Mouse (Mus musculus): ENCODE data around the gene Ttc9b.
"Not testable (repeated sequence)": the region's sequence is repeated elsewhere in the genome, so short reads cannot be mapped to it uniquely, and the experiment has no call there.

The Ttc9b gene

GRCm38 (mm10) chr7:27653681-27654437, at the start of gene Ttc9b:
Gene Ttc9b (plus strand): TSS chr7:27653915.
- peak; percentile 82 for DNase-seq

DNA sequence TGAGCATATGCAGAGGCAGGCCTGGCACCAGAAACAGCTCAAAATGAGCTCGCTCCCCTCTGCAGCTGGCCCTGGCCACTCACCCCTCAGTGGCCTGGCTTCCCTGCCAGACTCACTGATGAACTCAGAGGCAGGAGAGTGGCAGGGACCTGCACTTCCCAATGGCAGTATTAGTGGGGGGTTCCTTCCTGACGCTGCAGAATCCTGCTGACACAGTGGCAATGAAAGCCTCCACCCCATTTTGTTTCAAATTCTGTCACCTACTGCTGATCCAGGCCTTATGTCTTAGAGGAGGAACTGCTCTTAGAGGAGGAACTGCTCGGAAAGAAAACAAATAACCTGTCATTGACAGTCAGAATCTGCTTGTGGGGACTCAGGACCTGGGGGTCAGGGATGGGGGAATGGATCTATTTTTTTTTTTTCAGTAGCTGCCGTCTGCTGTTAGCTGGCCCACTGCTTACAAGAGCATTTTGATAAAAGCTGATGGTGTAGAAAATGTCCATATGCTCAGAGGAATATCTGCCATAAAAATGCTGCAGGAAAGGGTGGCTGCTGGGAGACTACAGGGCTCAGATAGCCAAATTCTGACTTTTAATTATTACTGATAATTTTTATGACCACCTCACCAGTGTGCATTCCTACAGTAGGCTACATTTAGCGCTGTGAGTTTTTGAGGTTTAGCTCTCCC, 48.9 kb upstream of the Ttc9b start:
- peak; percentile 90 for DNase-seq

GRCm38 (mm10) chr7:27605499-27606285, 48.0 kb upstream of the Ttc9b start:
- peak; percentile 89 for DNase-seq

DNA sequence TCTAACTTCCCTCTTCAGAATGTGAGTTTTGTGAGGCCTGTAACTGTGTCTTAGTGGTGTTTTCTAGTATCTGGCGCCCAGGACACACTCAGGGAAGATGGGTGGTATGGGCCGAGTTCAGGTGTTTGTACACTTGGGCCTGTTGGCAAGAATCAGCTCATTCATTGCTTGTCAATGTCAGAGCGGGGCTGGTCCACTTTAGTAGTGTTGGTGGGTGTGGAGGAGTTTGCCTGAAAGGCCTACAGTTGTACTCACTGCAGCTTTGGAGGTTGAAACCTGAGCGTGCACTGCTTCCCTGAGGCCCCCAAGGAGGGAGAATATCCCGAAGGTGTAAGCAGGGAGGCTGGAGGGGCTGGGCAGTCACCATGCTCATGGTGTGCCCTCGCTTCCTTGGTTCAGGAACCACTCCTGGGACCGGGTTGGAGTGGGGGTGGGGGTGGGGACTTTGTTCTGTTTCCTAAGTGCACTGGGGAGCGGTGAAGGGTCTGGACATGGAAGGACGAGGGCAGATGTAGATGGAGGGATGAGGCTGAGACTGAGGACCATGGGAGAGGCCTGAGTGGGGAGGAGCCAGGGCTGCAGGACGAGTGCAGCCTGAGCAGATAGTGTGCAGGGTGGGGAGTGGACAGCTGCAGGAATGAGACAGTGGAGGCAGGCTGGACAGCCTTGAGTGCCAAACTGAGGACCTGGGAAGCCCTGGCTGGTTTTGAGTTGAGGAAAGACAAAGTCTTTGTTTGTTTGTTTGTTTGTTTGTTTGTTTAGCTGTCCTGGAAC, 47.0 kb upstream of the Ttc9b start:
- peak; percentile 57 for DNase-seq

DNA sequence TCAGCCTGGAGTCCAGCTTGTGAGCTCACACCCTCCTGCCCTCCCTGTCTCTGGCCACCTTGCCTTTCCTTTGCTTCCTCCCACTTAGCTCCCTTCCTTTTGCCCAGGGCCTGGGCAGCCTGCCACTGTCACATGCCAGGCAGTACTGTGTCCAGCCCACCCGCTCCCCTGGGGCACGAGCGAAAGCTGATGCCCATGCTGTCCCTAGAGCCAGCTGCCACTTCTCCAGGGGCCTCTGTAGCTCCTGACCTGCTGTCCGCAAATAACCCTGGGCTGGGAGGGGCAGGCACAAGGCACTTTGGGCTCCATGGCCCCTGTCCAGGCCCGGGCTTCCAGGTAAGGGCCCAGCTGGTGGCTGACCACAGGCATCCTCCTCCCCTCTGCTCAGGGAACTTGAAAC, 46.1 kb upstream of the Ttc9b start:
- peak; percentile 93 for DNase-seq

- DNase-seq = no peak
Measured at GRCm38 (mm10) chr7:27608130-27608529, 45.6 kb upstream of the Ttc9b start.

DNA sequence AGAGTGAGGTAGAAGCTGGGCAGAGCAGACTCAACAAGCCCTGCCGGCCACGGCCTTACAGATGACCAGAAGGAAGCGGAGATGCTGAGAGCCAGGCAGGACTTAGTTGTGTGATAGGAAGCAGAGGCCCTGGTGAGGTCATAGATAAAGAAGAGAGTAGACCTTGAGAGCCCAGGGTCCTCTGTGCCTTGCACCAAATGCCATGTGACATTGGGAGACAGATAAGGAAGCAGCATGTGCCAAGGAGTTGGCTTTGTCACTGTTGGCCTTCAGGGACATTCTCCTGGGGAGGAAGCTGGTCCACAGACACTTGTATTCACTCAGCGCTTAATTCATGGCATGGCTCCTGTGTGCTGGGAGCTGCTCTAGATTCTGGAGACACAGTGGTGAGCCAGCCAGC, 44.4 kb upstream of the Ttc9b start:
- DNase-seq = peak; percentile 58

GRCm38 (mm10) chr7:27609688-27610087, 44.0 kb upstream of the Ttc9b start:
- no peak for DNase-seq

DNA sequence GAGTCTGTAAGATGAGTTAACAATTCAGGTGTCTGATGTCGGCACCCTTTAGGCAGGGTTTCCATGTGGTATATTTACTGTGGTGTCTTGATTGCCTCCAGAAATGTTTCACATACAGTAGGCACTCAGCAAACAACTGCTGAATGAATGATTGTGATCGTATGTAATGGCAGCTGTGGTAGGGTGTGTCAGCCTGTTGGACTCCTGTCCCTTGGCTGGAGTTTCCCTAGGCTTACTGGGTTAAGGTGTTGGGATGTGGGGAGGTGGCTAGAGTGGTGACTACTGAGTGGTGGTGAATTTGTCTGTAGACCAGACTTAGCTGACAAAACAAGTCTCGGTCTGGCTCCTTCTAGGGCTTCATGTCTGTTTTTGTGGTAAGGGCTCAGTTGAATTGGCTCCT, 43.3 kb upstream of the Ttc9b start:
- DNase-seq = no peak

DNA sequence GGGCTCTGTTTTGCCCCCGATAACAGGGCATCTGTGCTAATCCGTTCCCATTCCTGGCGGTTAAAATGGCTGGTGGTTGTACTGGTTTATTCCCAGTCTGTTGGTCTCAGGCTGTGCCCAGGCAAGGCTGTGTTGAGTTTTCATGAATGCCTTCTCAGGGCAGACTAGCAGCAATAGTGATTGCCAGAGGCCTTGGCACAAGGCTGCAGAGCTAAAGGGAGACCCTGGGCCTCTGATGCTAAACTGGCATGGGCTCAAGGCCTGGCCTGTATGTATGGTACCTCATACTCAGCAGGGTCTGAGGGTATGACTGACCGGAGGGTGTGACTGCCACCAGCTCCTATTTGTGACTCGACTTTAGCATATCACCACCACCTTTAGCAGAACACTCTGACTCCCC, 42.8 kb upstream of the Ttc9b start:
- DNase-seq = no peak

DNA sequence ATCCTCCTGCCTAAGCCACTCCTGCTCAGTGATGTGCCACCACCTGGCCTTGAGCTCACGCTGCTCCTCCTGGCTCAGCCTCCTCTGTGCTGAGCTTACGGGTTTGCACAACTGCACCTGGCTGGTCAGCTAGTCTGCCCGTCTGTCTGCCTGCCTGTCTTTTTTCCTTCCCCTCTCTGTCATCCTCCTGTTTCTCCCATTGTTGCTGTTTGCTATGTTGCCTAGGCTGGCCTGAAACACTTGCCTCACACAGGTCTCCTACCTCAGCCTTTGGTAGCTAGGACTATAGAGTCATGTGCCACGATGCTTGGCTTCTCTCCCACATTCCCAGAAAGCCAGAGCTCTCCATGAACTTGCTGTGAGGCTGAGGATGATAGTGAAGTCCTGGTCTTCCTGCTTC, 40.8 kb upstream of the Ttc9b start:
- peak; percentile 65 for DNase-seq

DNA sequence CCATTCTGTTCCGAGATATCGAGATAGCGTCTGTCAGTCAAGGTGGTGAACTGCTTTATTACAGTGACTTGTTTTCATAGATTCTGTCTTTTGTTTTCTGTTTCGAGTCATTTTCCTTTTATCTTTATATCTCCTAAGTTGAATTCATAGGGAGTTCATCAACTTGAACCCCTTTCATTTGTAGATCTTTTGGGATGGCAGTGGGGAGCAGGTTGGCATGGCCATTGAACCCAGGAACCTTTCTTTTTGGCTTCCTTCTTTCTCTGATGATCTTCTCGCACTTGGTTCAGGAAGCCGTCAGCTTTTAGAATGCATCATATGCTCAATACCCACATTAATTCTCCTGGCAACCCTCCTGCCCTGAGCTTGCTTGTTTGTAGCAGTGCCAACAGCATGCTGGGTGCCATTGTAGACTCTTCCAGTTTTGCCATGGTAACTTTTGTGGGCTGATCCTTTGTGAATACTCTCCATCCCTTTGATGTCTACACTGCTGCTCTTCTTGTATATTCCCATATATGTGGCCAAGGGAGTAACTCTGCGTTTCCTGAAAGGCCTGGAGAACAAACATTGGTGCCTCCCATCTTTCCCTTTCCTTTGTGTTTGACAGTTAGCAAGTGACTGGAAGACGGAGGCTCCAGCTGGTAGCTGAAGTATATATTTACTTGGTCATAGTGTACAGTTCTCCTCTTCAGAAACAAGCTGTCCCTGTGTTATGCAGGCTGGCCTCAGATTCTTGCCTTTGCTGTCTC, 39.8 kb upstream of the Ttc9b start:
- peak; percentile 90 for DNase-seq

DNA sequence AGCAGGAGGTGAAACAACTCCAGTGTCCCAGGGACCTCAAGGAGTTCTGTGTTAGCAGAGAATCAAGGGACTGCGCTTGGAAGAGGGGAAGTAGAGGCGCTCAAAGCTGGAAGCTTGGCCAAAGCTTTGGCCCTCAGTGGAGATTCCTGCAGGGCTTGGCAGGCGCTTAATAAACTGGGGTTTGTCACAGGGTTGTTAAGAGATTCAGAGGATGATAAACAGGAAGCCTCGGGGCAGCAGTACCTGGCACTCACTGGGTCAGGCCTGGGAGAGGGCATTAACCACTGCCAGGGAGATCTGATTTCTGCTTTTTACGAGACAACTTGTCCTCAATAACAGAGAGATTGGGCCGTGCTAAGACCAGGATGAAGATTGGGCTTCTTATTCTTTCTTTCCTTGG, 32.7 kb upstream of the Ttc9b start:
- DNase-seq = peak; percentile 72

DNA sequence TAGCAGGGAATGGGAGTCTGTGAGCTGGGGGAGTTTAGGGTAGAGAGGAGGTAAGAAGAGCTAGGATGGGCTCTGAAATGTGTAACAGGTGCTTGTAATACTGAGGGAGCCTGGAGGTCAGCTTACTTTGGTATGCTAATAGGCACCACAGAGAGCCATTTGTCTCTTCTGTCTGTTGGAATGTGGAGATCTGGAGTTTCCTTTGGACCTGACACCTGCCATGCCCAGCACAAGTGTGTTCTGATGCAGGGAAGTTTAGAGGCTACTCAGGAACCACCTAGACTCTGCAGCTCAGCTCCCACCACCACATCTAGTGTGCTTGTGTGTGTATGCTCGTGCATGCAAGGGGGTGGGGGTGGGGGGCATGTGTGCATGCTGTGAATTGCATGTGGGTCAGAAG, 31.5 kb upstream of the Ttc9b start:
- DNase-seq = no peak

- no peak for DNase-seq
Measured at GRCm38 (mm10) chr7:27624967-27625366, 28.7 kb upstream of the Ttc9b start.

DNA sequence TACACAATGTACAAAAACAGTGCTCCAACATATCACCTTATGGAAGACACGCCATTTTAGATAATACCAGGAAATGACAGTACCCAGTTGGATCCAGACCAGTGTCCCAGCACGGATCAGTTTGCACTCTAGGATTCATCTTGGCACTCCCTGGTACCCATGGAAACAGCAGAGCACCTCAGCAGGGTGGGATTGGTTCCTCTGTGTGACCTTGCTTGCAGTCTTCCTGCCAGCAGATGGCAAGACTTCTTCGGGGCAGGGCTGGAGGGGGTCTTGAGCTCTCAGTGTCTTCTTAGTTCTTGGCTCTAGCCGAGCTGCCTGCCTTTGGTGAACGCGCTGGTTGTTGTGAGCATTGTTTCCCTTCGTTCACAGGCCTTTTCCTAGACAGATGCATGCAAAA, 26.0 kb upstream of the Ttc9b start:
- DNase-seq = no peak

- no peak for DNase-seq
Measured at GRCm38 (mm10) chr7:27628190-27628589, 25.5 kb upstream of the Ttc9b start.

DNA sequence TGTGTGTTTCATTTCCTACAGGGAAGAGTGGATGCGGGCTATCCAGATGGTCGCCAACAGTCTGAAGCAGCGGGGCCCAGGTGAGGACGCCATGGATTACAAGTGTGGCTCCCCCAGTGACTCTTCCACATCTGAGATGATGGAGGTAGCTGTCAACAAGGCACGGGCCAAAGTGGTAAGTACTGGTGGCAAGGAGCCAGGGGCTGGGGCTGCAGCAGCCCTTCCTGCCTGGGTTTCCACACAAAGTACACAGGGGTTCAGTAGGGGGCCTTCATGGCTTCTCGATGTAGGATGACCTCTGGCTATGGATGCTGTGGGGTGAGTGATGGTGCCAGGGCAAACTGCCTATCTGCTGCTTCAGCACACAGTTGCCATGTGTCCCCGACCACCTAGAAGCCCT, 24.9 kb upstream of the Ttc9b start:
- not testable (repeated sequence) for DNase-seq

- no peak for DNase-seq
Measured at GRCm38 (mm10) chr7:27631439-27631838, 22.3 kb upstream of the Ttc9b start.

DNA sequence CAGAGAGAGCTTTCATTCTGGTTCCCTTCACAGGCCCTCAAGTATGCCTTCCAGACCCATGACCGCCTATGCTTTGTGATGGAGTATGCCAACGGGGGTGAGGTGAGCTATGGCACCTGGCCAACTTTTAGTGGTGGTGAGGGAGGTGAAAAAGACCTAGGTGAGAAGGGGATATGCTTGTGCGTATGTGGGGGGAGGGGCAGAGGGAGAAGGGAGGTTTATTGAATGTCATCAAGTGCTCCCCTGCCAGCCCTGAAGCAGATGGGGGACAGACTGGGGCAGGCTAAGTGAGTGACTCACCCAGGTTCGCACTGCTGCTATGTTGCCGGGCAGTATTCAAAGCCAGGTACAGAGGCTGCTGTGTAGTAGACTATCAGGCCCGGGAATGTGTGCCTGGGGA, 20.5 kb upstream of the Ttc9b start:
- DNase-seq = no peak

GRCm38 (mm10) chr7:27634691-27635090, 19.0 kb upstream of the Ttc9b start:
- DNase-seq = no peak

DNA sequence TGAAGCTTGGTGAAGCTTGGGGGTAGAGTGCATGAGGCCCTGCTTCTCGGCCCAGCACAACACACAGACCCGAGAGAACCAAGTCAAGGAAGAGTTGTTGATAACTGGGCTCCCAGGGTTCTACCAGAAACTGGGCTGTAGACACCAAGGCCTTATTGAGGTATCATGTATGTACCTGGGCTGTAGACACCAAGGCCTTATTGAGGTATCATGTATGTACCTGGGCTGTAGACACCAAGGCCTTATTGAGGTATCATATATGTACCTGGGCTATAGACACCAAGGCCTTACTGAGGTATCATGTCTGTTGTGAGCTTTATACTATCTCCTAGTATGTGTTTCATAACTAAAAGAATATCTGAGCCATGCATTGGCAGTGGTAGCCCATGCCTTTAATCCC, 18.6 kb upstream of the Ttc9b start:
- DNase-seq = not testable (repeated sequence)

Measured in cerebellum, adult 9-10 months (tissue).